In genomic region chr3:108885686-108886530, GRCm38 (mm10) we compare ENCODE assay signal across 9 mouse cellular contexts. TPM values are rescaled to one million over a fixed set of nuclear protein-coding genes. Genes with fewer than 3 reads are reported as not detected.
A peak's percentile ranks its signal among the peaks of the same experiment; 100 is the strongest.
DNase-seq lines count a peak whose midpoint lies in the region; ATAC-seq and TF ChIP-seq lines count a peak whose summit lies in the region.
"Had no signal": no experiment of that assay in that cellular context is flagged by ENCODE, and none has a peak within 500 bp of the region (broad histone marks: within the 10 kb centered on the region; RNA-seq: fewer than 3 reads in every experiment).

No protein-coding gene starts in this region.

- no peak for TF ChIP-seq POLR2A in MEL (IDR thresholded peaks at IDR 0.05; ENCODE audit: control insufficient read depth in 1 of 2, insufficient read depth in 1 of 2, low read depth in 1 of 2, low read length in 2 of 2, poor library complexity in 1 of 2)

- no peaks in the 10 kb centered on the region for H3K79me2 ChIP-seq in MEL (ENCODE audit: control insufficient read depth, insufficient read depth, low read length, poor library complexity)

- no peaks in the 10 kb centered on the region for H3K27me3 ChIP-seq in MEL (ENCODE audit: control insufficient read depth in 1 of 2, insufficient read depth in 2 of 2, low read length in 2 of 2)
- no peaks in the 10 kb centered on the region for H3K27me3 ChIP-seq in embryonic facial prominence, embryonic 14.5 days (replicated peaks; ENCODE audit: control insufficient read depth, insufficient read depth, low read length)
- no peaks in the 10 kb centered on the region for H3K27me3 ChIP-seq in intestine, embryonic 15.5 days (replicated peaks)
- H3K27me3 ChIP-seq in midbrain, postnatal 0 days (ENCODE audit: insufficient read depth, low read length), result no peaks in the 10 kb centered on the region
- H3K27me3 ChIP-seq: limb, embryonic 12.5 days had no signal

- H3K36me3 ChIP-seq in MEL (ENCODE audit: control insufficient read depth in 1 of 2, insufficient read depth in 2 of 2, low read length in 2 of 2), result peaks cover 0 to 16% of the 10 kb centered on the region in 2 experiments; a peak in 2 of 4 replicates
- H3K36me3 ChIP-seq in embryonic facial prominence, embryonic 14.5 days (ENCODE audit: control insufficient read depth, insufficient read depth, low read length), result no peaks in the 10 kb centered on the region
- no peaks in the 10 kb centered on the region for H3K36me3 ChIP-seq in intestine, embryonic 15.5 days
- H3K36me3 ChIP-seq in midbrain, postnatal 0 days (ENCODE audit: insufficient read depth, low read length), result no peaks in the 10 kb centered on the region
- H3K36me3 ChIP-seq: limb, embryonic 12.5 days had no signal

- peak overlapping the region; percentile 40 to 44 for H3K4me3 ChIP-seq in MEL (ENCODE audit: control insufficient read depth in 1 of 2, insufficient read depth in 1 of 2, low read depth in 2 of 2, low read length in 2 of 2)
- H3K4me3 ChIP-seq in embryonic facial prominence, embryonic 14.5 days (ENCODE audit: low read depth, low read length), result no peak overlapping the region
- H3K4me3 ChIP-seq in intestine, embryonic 15.5 days (replicated peaks), result no peak overlapping the region
- H3K4me3 ChIP-seq in midbrain, postnatal 0 days (ENCODE audit: low read depth, low read length), result no peak overlapping the region
- H3K4me3 ChIP-seq: limb, embryonic 12.5 days had no signal

- TF ChIP-seq EP300 in MEL (IDR thresholded peaks at IDR 0.05; ENCODE audit: low read depth in 1 of 2, low read length in 2 of 2), result peak; percentile 93 to 94

- no peak for TF ChIP-seq RAD21 in MEL (IDR thresholded peaks at IDR 0.05; ENCODE audit: low read depth, low read length)

- no peaks in the 10 kb centered on the region for H3K9me3 ChIP-seq in MEL (replicated peaks; ENCODE audit: insufficient read depth, low read length)
- no peaks in the 10 kb centered on the region for H3K9me3 ChIP-seq in embryonic facial prominence, embryonic 14.5 days (ENCODE audit: control insufficient read depth, low read length)
- no peaks in the 10 kb centered on the region for H3K9me3 ChIP-seq in intestine, embryonic 15.5 days
- no peaks in the 10 kb centered on the region for H3K9me3 ChIP-seq in midbrain, postnatal 0 days (ENCODE audit: low read length)
- H3K9me3 ChIP-seq: limb, embryonic 12.5 days had no signal

- DNase-seq in MEL (ENCODE audit: low read depth, low spot score), result peak; percentile 82
- DNase-seq in embryonic facial prominence, embryonic 14.5 days (ENCODE audit: low spot score), result no peak
- peak; percentile 60 for DNase-seq in midbrain, postnatal 0 days (ENCODE audit: low spot score)
- no peak for DNase-seq in urinary bladder, adult 2 months (ENCODE audit: low spot score)
- DNase-seq in spleen, adult 18-20 months, result no peak
- DNase-seq in adrenal gland, postnatal 14 days, result no peak
- DNase-seq in spleen, adult 12 weeks (ENCODE audit: low spot score), result no peak

- H3K27ac ChIP-seq in MEL (ENCODE audit: control insufficient read depth, low read depth, low read length), result peak overlapping the region; percentile 69
- H3K27ac ChIP-seq in embryonic facial prominence, embryonic 14.5 days (replicated peaks; ENCODE audit: low read depth, low read length), result no peak overlapping the region; the same call in 1 of the 2 replicates
- H3K27ac ChIP-seq in intestine, embryonic 15.5 days, result peak overlapping the region; percentile 81
- H3K27ac ChIP-seq in midbrain, postnatal 0 days (ENCODE audit: low read depth, low read length), result no peak overlapping the region
- H3K27ac ChIP-seq: limb, embryonic 12.5 days had no signal

- ATAC-seq in embryonic facial prominence, embryonic 14.5 days (ENCODE audit: low read depth), result peak; percentile 27; the same call in 1 of the 2 replicates
- ATAC-seq in intestine, embryonic 15.5 days, result peak; percentile 85
- no peak for ATAC-seq in midbrain, postnatal 0 days (ENCODE audit: low FRiP score)

- H3K9ac ChIP-seq in MEL (ENCODE audit: control insufficient read depth, low read depth, low read length, poor library complexity, severe bottlenecking), result peak overlapping the region; percentile 50
- H3K9ac ChIP-seq in embryonic facial prominence, embryonic 14.5 days (ENCODE audit: low read depth, low read length), result no peak overlapping the region
- H3K9ac ChIP-seq in intestine, embryonic 15.5 days, result no peak overlapping the region
- no peak overlapping the region for H3K9ac ChIP-seq in midbrain, postnatal 0 days (replicated peaks; ENCODE audit: low read length, poor library complexity, severe bottlenecking)
- H3K9ac ChIP-seq: limb, embryonic 12.5 days had no signal

- WGBS in embryonic facial prominence, embryonic 14.5 days, result 53% methylated on average over 9 of the region's 9 CpGs
- 35% methylated on average over 9 of the region's 9 CpGs for WGBS in intestine, embryonic 15.5 days
- 54% methylated on average over 9 of the region's 9 CpGs for WGBS in midbrain, postnatal 0 days

- TF ChIP-seq CTCF in MEL (IDR thresholded peaks at IDR 0.05 in 2 of 3, conservative IDR thresholded peaks at IDR 0.05 in 1 of 3; ENCODE audit: control insufficient read depth in 1 of 3, insufficient read depth in 1 of 3, low read depth in 2 of 3, low read length in 3 of 3, poor library complexity in 1 of 3, severe bottlenecking in 1 of 3), result no peak
- no peak for TF ChIP-seq CTCF in midbrain, postnatal 0 days (IDR thresholded peaks at IDR 0.05)

- no peak overlapping the region for H3K4me2 ChIP-seq in embryonic facial prominence, embryonic 14.5 days (ENCODE audit: low read depth, low read length)
- peak overlapping the region; percentile 22; the same call in 1 of the 2 replicates for H3K4me2 ChIP-seq in intestine, embryonic 15.5 days (replicated peaks)
- no peak overlapping the region for H3K4me2 ChIP-seq in midbrain, postnatal 0 days (ENCODE audit: low read depth, low read length, poor library complexity, severe bottlenecking)
- H3K4me2 ChIP-seq: limb, embryonic 12.5 days had no signal

- peaks cover 18 to 25% of the 10 kb centered on the region in 2 experiments for H3K4me1 ChIP-seq in MEL (ENCODE audit: control insufficient read depth in 1 of 2, insufficient read depth in 2 of 2, low read length in 2 of 2)
- H3K4me1 ChIP-seq in embryonic facial prominence, embryonic 14.5 days (ENCODE audit: control insufficient read depth, insufficient read depth, low read length), result peaks cover 13% of the 10 kb centered on the region; the same call in 1 of the 2 replicates
- H3K4me1 ChIP-seq in intestine, embryonic 15.5 days (replicated peaks), result peaks cover 17% of the 10 kb centered on the region
- no peaks in the 10 kb centered on the region for H3K4me1 ChIP-seq in midbrain, postnatal 0 days (ENCODE audit: insufficient read depth, low read length)

RNA-seq across cellular contexts. Expression of gene Fndc7, which starts 3.9 kb away (rescaled TPM):
- 0.10 TPM in 1 of 2 replicates, not detected in the other for total RNA-seq in MEL (2012; rRNA removed)
- polyA plus RNA-seq in MEL (2012; ENCODE audit: insufficient read depth in 1 of 2, insufficient read length in 2 of 2, low read depth in 1 of 2, low replicate concordance in 2 of 2, missing spikeins in 1 of 2), result under 1 TPM in 1 of 2 experiments, not detected in 1; 0.13 TPM
- polyA plus RNA-seq in embryonic facial prominence, embryonic 14.5 days (2014; fragmentation: Nextera tagmentation; extraction: Ambion mirVana), result 0.18 and 0.60 TPM in 2 replicates
- polyA plus RNA-seq in intestine, embryonic 15.5 days (2015; fragmentation: Nextera tagmentation; extraction: Ambion mirVana), result 0.05 and 0.14 TPM in 2 replicates
- total RNA-seq in midbrain, postnatal 0 days (2014; rRNA removed), result not detected in 2 replicates
- polyA plus RNA-seq in midbrain, postnatal 0 days (2015; fragmentation: Nextera tagmentation; extraction: Ambion mirVana), result 0.09 TPM in 1 of 2 replicates, not detected in the other
- 0.24 and 0.29 TPM in 2 replicates for polyA plus RNA-seq in urinary bladder, adult 2 months (2012; rRNA removed)
- 0.11 and 0.49 TPM in 2 replicates for total RNA-seq in adrenal gland, postnatal 14 days (2021)

RNA-seq across cellular contexts. Expression of gene Prpf38b, which starts 25.6 kb away (rescaled TPM):
- total RNA-seq in MEL (2012; rRNA removed), result 37.0 and 43.0 TPM in 2 replicates
- polyA plus RNA-seq in MEL (2012; ENCODE audit: insufficient read depth in 1 of 2, insufficient read length in 2 of 2, low read depth in 1 of 2, low replicate concordance in 2 of 2, missing spikeins in 1 of 2), result 100 to 1,000 TPM; 128 to 138 TPM
- polyA plus RNA-seq in embryonic facial prominence, embryonic 14.5 days (2014; fragmentation: Nextera tagmentation; extraction: Ambion mirVana), result 57.8 and 58.1 TPM in 2 replicates
- polyA plus RNA-seq in intestine, embryonic 15.5 days (2015; fragmentation: Nextera tagmentation; extraction: Ambion mirVana), result 74.4 and 79.3 TPM in 2 replicates
- 33.5 and 36.9 TPM in 2 replicates for total RNA-seq in midbrain, postnatal 0 days (2014; rRNA removed)
- polyA plus RNA-seq in midbrain, postnatal 0 days (2015; fragmentation: Nextera tagmentation; extraction: Ambion mirVana), result 32.5 and 42.2 TPM in 2 replicates
- 77.1 and 80.1 TPM in 2 replicates for polyA plus RNA-seq in urinary bladder, adult 2 months (2012; rRNA removed)
- 72.2 and 72.4 TPM in 2 replicates for total RNA-seq in adrenal gland, postnatal 14 days (2021)

RNA-seq across cellular contexts. Expression of gene Stxbp3, which starts 45.6 kb away (rescaled TPM):
- 19.2 and 32.2 TPM in 2 replicates for total RNA-seq in MEL (2012; rRNA removed)
- polyA plus RNA-seq in MEL (2012; ENCODE audit: insufficient read depth in 1 of 2, insufficient read length in 2 of 2, low read depth in 1 of 2, low replicate concordance in 2 of 2, missing spikeins in 1 of 2), result 10 to 100 TPM in 1 of 2 experiments, not detected in 1; 15.9 TPM
- 35.3 and 35.7 TPM in 2 replicates for polyA plus RNA-seq in embryonic facial prominence, embryonic 14.5 days (2014; fragmentation: Nextera tagmentation; extraction: Ambion mirVana)
- polyA plus RNA-seq in intestine, embryonic 15.5 days (2015; fragmentation: Nextera tagmentation; extraction: Ambion mirVana), result 44.3 and 46.0 TPM in 2 replicates
- 8.8 and 12.3 TPM in 2 replicates for total RNA-seq in midbrain, postnatal 0 days (2014; rRNA removed)
- 10.7 and 11.7 TPM in 2 replicates for polyA plus RNA-seq in midbrain, postnatal 0 days (2015; fragmentation: Nextera tagmentation; extraction: Ambion mirVana)
- polyA plus RNA-seq in urinary bladder, adult 2 months (2012; rRNA removed), result 43.3 and 49.4 TPM in 2 replicates
- 45.2 and 50.7 TPM in 2 replicates for total RNA-seq in adrenal gland, postnatal 14 days (2021)

RNA-seq across cellular contexts. Expression of gene Henmt1, which starts 53.8 kb away (rescaled TPM):
- total RNA-seq in MEL (2012; rRNA removed), result 0.10 TPM in 1 of 2 replicates, not detected in the other
- under 1 TPM in 1 of 2 experiments, not detected in 1; 0.08 TPM for polyA plus RNA-seq in MEL (2012; ENCODE audit: insufficient read depth in 1 of 2, insufficient read length in 2 of 2, low read depth in 1 of 2, low replicate concordance in 2 of 2, missing spikeins in 1 of 2)
- polyA plus RNA-seq in embryonic facial prominence, embryonic 14.5 days (2014; fragmentation: Nextera tagmentation; extraction: Ambion mirVana), result 0.81 and 1.2 TPM in 2 replicates
- polyA plus RNA-seq in intestine, embryonic 15.5 days (2015; fragmentation: Nextera tagmentation; extraction: Ambion mirVana), result 0.21 and 0.45 TPM in 2 replicates
- total RNA-seq in midbrain, postnatal 0 days (2014; rRNA removed), result 1.3 and 2.3 TPM in 2 replicates
- polyA plus RNA-seq in midbrain, postnatal 0 days (2015; fragmentation: Nextera tagmentation; extraction: Ambion mirVana), result 2.2 and 2.6 TPM in 2 replicates
- polyA plus RNA-seq in urinary bladder, adult 2 months (2012; rRNA removed), result 0.08 and 0.10 TPM in 2 replicates
- not detected in 2 replicates for total RNA-seq in adrenal gland, postnatal 14 days (2021)

RNA-seq across cellular contexts. Expression of gene Gm9857, which starts 54.3 kb away (rescaled TPM):
- not detected in 2 replicates for total RNA-seq in MEL (2012; rRNA removed)
- not detected for polyA plus RNA-seq in MEL (2012; ENCODE audit: insufficient read depth in 1 of 2, insufficient read length in 2 of 2, low read depth in 1 of 2, low replicate concordance in 2 of 2, missing spikeins in 1 of 2)
- polyA plus RNA-seq in embryonic facial prominence, embryonic 14.5 days (2014; fragmentation: Nextera tagmentation; extraction: Ambion mirVana), result not detected in 2 replicates
- polyA plus RNA-seq in intestine, embryonic 15.5 days (2015; fragmentation: Nextera tagmentation; extraction: Ambion mirVana), result not detected in 2 replicates
- not detected in 2 replicates for total RNA-seq in midbrain, postnatal 0 days (2014; rRNA removed)
- not detected in 2 replicates for polyA plus RNA-seq in midbrain, postnatal 0 days (2015; fragmentation: Nextera tagmentation; extraction: Ambion mirVana)
- polyA plus RNA-seq in urinary bladder, adult 2 months (2012; rRNA removed), result 0.28 TPM in 1 of 2 replicates, not detected in the other
- not detected in 2 replicates for total RNA-seq in adrenal gland, postnatal 14 days (2021)
- polyA plus RNA-seq: limb, embryonic 12.5 days had no signal

Comparison
In these comparisons a context has a peak if more than half of its experiments do, and no peak if none do; other contexts are left out.
1. DNase-seq: peak in MEL (single experiment) and midbrain, postnatal 0 days (single experiment); none in embryonic facial prominence, embryonic 14.5 days (single experiment), urinary bladder, adult 2 months (single experiment), spleen, adult 18-20 months (0 of 2), adrenal gland, postnatal 14 days (single experiment) and spleen, adult 12 weeks (single experiment).
2. H3K27ac ChIP-seq: peak in MEL (single experiment) and intestine, embryonic 15.5 days (single experiment); none in embryonic facial prominence, embryonic 14.5 days (single experiment) and midbrain, postnatal 0 days (single experiment).
3. H3K4me3 ChIP-seq: peak in MEL (2 of 2); none in embryonic facial prominence, embryonic 14.5 days (single experiment), intestine, embryonic 15.5 days (single experiment) and midbrain, postnatal 0 days (single experiment).